Mouse (Mus musculus): ENCODE measurements at regions not wholly inside any gene's neighbourhood (a gene's known extent, or its start where the extent isn't known, plus 50 kb on each side); places are given as distances from the start of the nearest gene placed in this dataset.

DNA sequence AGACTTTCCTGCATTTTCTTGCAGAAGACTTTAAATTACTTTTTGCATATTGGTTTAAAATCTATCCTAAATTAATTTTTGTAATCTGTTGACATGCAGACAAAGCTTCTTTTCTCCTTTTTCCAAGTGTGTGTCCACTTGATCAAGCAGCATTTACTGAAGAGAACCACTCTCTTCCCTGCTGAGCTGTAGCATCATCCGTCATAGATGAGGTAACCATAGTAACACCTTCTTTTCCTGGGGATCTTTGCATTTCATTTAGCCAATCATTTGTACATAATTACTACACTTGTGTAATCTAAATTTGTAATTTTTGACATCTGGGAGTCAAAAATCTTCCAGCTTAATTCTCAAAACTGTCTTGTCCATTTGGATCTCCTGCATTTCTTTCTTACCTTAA, 53.2 kb upstream of the Dnajc1 start:
- no peak for DNase-seq (ENCODE audit: low read depth)

Measured in c-Kit-positive CD71-positive TER-119-negative erythroid progenitor cells, embryonic 14.5 days (primary cell).